Mouse (Mus musculus) cerebral cortex, adult 2 months (tissue): Measurements from ENCODE around the gene Tmem151a.

ENCODE experiments used
- WGBS: fragments of 180-500 bp; shearing (Covaris S2); methylation state at CpG from one replicate; pipeline ENCODE4 v1.1.7; 2018; 5-methylcytosine and 5-hydroxymethylcytosine counted together

Gene Tmem151a

DNA sequence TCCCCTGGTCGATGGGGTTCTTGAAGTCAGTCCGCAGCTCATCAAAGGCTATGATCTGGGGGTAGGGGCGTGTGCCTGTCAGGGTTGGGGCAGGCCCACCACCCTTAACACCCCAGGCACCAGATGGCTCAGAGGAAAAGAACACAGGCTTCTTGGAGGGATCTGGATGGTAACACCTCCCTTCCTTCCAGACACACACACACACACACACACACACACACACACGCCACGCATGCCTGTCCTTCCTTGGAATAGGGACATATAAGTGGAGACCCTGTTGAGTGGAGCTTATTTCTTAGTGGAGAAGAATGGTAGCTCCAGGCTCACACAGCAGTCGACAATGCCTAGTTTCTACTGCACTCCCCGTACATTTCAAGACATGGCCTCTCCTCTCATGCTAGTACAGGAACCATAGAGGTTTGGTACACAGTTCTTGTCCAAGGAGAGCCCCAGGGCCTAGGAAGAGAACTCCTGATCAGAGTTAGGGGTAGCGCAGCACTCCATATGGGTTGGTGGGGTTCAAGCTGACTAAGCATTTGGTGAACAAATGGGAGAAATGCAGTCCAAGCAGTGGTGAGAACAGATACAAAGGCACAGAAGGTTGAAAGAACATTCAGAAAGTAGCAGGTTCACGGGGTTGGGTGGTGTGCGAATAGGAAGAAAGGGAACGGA, 9.6 kb upstream of the Tmem151a start:
- 21% methylated on average over 11 of the region's 11 CpGs for WGBS

DNA sequence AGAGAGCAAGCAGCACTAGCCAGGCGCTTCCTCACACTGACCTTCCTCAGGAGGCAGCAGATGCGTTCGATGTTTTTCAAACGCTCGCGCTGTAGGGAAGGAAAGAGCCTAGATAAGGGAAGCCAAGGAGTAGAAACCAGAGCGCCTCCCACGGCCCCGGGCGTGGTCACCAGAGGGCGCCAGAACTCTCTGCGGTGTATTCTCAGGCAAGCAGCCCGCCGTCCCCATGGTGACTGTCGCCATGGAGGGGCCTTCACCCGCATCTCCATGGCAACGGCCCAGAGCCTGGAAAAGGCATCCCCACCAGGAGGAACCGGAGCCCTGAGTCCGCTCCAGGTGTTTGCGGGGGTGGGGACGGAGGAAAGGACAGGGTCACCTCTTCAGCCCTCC, 8.9 kb upstream of the Tmem151a start:
- WGBS = 2% methylated on average over 21 of the region's 21 CpGs

DNA sequence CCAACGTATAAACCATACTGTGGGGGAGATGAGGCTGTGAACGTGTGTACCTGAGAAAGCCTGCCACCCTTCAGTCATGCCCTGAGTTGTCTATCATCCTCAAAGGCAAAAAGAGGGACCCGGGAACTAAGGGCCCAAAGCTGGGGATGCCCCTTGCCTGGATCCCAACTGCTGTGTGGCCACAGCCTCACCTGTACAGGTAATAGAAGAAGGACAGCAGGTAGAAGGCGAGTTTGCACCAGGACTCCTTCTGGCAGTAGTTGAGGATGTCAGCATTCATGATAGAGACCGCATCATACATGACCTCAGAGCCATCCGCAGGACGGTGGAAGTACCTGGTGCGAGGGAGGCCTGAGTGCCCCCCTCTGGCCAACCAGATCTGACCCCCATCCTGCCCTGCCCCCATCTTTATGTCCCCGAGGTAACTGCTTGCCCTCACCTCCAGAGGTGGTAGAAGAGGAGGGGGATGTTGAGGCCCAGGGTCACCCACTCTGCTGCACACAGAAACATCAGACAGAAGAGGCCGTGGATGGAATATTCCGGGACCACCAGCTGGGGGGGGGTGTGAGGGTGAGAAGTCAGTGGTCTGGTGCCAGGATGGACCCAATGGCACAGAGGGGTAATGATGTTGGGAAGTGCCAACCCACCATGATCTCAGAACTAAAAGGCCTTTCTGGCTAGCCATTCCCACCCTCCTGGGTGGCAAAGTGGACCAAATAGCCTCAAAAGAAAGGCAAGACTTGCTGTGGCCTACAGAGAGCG, 8.3 kb upstream of the Tmem151a start:
- WGBS = 56% methylated on average over 12 of the region's 12 CpGs

DNA sequence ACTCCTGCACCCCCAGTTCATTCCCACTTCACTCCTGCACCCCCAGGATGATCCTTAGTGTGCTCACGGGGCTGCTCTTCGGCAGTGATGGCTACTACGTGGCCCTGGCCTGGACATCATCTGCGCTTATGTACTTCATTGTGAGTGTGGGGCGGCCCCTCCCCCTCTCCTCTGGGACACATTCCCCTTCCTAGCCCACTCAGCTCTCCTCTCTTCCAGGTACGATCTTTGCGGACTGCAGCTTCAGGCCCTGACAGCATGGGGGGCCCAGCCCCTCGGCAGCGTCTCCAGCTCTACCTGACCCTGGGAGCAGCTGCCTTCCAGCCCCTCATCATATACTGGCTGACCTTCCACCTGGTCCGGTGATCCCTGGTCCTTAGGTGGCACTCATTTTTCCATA, 6.8 kb upstream of the Tmem151a start:
- 73% methylated on average over 10 of the region's 10 CpGs for WGBS

DNA sequence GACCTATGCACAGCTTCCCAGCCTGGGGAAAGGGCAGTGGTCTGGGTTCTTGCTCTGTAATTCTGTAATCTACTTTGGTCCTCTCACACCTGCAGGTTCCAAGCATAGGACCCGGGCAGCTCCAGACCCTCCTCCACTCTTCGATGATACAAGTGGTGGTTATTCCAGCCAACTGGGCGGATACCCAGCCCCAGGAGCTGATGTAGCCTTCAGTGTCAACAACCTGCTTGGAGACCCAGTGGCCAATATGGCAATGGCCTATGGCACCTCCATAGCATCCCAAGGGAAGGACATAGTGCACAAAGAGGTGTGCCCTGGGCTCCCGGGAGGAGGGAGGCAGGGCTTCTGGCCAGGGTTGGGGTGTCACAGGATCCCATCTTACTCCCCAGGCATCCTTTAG, 4.0 kb upstream of the Tmem151a start:
- 90% methylated on average over 4 of the region's 4 CpGs for WGBS

DNA sequence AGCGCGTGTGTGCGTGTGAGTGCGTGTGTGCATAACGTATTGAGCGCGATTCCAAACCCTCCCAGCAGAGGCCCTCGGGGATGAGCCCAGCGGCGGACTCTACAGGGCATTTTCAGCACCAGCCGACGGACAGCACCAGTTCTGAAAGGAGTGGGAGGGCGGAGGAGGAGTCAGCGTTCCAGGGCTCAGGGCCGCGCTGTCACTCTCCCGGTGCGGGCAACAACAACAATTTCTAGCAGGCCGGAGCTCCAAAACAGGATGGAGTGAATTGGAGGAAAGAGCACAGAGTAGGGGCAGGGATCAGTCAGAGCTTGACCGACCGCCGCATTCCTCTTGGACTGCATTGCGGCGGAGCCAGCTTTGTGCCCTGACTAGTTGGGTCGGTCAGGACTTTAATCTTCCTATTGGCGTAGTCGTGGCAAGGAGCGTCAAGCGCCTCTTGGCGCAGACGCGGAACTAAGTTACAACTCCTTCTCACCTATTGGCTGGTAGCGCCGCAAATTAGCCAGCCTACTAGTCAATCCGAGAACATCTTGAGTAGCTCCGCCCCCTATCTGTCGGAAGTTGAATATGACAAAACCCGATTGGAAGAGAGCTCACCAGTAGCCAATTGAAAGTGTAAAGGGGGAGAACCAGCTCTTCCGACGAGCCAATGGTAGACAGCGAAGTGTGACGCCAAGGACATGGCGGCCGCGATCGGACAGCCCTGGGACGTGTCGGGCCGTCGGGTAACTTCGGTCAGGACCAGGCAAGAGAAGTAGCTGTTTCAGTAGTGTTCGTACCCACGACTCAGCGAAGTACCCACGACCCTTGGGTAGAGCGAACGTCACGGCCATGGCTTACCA, 2.8 kb upstream of the Tmem151a start, which contains the start of gene Yif1a:
TSS of gene Yif1a (plus strand) at position 655 of the 845 bp plus-strand sequence.
- under 1% methylated on average over 58 of the region's 58 CpGs for WGBS

DNA sequence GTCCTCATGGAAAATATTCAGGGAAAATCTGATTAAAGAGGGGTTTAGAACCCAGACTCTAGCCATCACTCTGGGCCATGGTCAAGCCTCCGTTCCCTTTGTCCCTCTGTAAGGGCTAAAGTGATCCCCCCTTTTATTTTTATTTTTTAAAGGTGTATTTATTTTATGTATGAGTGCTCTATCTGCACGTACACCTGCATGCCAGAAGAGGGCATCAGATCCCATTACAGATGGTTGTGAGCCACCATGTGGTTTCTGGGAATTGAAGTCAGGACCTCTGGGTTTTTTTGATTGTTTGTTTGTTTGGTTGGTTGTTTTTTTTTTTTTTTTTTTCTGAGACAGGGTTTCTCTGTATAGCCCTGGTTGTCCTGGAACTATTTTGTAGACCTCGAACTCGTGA, 1.2 kb upstream of the Tmem151a start:
- 58% methylated on average over 4 of the region's 4 CpGs for WGBS

DNA sequence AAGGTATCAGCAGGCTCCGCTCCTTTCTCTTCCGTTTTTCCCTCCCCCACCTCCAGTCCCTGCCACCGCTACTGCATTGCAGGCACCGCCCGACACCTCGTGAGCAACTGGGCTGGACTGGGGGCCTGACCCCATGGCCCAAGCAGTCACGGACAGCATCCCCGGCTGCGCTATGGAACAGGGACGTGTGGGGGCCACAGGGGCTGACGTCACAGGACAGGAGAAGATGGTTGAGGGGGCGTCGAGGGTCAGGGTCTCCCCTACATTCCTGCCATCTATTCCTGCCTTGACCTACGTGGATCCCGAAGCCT, 542 bp downstream of the Tmem151a start:
- WGBS = 2% methylated on average over 15 of the region's 15 CpGs

DNA sequence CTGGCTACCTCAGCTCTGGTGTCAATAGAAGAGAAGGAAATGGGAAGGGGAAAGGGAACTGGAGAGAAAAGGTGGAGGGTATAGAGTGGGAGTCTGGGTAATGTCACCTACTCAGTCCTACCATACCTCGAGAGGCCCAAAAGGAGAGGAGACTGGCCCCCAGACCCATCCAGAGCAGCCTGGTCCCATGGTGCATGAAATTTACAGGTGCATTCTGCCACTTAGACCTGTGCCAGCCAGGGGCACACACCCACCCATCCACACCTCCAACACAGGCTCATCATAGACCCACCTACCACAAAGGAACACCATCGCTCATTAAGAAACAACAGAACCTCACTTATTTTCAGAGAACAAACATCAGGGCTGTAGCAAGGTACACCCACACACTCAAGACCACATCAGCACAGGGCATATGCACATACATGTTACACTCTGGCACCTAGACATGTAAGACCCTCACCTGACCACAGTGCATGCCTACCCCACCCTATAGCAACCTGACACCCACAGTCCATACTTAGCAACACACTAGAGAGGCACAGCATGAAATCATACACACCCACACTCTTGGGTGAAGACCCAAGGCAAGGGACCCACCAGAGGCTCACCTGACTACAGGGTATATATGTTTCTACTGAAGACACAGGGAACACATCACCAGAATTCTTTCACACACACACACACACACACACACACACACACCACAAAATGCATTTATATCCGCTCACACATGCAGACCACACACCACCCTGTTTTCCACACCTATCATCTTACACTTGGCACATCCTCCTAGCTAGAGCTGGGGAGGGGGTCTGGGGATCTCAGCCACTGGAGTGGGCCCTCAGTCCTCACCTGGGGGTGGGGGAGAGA, 1.1 kb downstream of the Tmem151a start:
- WGBS = 33% methylated on average over 3 of the region's 3 CpGs

DNA sequence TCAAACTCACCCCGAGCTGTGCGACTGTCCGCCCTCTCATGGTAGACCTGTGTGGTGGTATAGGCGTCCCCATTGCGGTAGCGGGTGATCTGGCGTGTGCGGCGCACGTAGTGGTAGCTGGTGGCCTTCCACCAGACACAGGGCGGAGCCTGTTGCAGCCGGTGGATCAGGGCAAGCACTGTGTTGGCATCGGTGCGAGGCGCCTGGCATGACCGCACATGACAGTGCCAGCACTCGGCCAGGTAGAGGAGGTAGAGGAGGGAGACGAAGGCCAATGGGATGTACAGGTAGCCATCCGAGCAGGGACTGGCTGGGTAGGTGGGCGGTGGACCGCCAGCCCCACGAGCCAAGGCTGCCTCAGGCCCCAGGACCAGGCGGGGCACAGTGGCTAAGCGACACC, 2.7 kb downstream of the Tmem151a start:
- 65% methylated on average over 24 of the region's 24 CpGs for WGBS

DNA sequence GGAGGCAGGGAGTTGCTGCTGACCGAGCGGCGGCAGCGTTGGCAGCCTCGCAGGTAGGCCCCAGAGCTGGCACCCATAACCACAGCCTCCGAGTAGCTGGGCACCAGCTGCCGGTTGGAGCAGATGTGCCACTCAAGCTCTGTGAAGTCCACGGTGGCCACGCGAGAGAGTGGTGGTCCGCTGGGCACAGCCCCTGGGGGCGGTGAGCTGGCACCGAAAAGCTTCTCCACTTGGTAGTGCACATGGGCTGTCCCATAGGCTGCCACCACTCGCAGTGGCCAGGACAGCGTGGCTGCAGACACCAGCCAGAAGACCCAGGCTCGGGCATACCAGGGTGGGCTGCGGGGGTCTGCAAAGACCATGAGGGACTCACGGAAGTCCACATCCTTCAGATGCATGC, 3.3 kb downstream of the Tmem151a start:
- 51% methylated on average over 18 of the region's 18 CpGs for WGBS

DNA sequence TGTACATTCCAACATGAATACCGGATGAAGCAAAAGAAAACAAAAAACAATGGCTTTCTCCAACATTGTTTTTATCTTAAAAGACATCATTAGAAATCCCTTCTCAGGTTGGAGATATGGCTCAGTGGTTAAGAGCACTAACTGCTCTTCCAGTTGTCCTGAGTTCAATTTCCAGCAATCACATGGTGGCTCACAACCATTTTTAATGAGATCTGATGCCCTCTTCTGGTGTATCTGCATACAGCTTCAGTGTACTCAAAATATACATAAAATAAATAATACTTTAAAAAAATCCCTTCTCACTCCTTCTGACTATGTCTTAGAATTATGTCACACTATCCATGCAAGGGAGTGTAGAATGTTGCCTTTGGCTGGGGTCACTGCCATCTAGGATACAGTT, 6.1 kb downstream of the Tmem151a start:
- 89% methylated on average over 1 of the region's 1 CpGs for whole genome bisulfite sequencing

DNA sequence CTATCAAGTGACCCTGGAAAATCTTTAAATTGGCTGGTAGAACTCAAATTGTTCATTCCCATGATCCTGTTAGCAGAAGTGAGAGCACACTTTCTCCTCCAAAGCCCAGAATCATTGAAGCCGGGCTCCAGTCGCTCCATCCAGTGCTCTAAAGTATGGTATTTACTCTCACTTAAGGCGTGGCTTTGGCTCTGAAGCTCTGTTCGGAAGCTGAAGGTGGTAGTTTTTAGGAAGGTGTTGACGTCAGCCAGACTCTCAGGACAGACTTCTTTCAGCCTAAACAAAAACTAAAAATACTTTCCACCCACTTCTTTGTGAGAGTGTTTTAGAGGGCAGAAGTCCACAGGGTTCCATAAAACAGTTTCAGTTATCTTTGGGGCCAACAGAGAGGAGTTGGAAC, 11.8 kb downstream of the Tmem151a start:
- WGBS = 19% methylated on average over 5 of the region's 5 CpGs

DNA sequence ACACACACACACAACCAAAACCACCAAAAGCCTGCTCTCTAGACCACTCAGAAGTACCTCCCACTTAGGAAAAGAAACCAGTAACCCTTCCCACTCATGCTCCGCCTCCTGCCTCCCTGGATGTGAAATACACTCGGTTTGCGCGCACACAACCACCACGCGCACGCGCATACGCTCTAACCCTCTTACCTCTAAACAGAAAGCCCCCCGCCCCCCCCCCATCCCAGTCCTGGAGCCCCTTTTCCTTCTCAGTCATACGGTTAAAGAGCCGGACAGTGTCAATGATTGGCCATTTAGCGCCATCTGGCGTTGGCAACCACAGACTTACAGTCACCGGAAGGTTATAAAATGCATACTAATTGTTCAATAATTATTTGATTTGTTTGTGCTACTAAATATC, 12.3 kb downstream of the Tmem151a start:
- 2% methylated on average over 15 of the region's 15 CpGs for WGBS

DNA sequence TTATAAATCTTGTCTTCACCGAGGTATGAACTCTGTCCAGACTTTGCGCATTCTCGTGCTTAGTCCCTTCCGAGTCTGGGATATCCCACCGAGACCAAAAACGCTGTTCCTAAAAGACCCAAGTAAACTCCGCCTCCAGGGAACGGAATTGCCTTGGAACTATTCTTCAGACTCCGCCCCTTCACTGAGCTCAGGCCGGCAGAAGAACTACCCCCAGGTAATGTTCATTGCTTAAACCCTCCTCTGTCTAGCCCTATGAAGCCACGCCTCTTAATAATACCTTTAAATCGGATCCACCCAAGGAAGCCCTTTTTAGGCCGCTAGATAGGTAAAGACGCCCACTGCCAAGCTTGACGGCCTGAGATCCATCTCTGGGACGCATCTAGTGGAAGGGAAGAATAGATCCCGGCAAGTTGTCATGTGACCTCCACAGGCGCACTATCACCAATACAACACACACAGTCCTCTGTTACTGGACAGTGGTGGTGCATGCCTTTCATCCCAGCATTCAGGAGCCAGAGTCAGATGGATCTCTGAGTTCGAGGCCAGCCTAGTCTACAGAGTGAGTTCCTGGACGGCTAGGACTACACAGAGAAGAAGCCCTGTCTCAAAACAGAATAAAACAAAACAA, 12.8 kb downstream of the Tmem151a start:
- 5% methylated on average over 20 of the region's 20 CpGs for WGBS

DNA sequence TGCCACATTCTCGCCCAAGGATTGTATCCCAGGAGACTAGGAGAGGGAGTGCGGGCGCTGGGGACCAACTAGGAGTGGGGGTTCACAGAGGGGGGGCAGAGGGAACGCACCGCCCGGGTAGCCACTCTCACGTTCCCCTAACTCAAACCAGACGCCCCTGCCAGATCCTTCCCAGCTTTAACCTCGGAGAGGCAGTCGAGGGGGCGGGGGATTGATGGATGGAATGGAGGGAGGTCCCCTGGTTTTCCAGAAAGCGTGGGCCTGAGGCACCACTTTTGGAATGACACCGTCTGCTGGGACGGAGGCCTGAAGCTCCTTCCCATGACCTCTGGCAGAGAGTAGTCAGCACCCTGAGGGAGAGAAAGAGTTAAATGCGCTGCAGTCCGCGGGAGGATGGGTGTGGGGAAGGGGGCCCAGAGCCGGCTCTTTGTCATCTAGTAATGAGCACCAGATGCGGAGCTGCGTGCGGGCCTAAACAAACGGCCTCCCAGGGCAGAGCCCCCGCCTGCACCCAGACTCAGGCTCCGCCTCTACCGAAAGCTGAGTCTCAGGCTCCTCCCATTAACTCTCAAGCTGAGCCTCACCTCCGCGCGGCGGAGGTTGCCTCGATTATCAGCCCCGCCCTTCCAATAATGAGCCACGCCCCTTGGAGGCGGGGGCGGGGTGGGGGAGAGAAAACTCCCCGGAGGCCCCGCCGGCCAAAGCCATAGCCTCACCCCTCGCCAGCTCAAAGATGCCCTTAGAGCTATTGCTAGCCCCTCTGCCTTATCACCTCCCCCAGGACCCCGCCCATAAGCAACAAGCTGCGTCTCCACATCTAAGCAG, 13.6 kb downstream of the Tmem151a start:
- 5% methylated on average over 40 of the region's 40 CpGs for WGBS

DNA sequence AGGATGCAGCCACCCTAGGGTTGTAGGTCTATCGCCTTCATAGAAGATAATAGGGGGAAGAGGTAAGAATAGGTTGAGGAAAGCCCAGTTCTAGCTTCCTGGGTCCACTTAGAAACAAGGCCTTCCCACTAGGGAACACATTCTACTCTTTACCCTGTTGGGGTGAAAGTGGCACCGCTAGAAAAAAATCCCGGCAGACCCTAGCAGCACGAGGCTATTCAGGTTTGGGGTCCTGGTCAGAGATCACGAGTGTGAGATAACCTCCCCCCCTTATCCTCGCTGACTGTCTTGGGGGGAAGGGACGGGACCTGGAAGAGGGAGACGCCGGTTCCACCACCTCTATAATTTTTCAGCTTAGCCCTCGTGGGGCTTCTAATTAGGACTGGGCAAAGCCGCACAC, 14.3 kb downstream of the Tmem151a start:
- WGBS = 45% methylated on average over 11 of the region's 11 CpGs

DNA sequence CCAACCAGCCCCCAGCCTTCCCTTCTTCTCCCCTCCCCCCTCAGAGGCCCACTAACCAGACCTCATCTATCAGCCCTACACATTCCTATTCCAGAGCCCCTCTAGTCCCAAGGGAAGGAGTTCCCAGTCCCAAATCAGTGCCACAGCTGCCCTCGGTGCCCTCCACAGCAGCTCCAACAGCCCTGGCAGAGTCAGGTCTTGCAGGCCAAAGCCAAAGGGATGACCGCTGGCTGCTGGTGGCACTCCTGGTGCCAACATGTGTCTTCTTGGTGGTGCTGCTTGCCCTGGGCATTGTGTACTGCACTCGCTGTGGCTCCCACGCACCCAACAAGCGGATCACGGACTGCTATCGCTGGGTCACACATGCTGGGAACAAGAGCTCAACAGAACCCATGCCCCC, 15.4 kb downstream of the Tmem151a start:
- WGBS = 86% methylated on average over 7 of the region's 7 CpGs

DNA sequence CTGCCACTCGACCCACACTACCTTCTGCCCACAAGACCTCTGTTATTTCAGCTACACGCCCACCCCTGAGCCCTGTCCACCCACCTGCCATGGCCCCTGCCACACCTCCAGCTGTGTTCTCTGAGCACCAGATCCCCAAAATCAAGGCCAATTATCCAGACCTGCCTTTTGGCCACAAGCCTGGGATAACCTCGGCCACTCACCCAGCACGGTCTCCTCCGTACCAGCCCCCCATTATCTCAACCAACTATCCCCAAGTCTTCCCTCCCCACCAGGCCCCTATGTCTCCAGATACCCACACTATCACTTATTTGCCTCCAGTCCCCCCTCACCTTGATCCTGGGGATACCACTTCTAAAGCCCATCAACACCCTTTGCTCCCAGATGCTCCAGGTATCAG, 15.8 kb downstream of the Tmem151a start:
- 83% methylated on average over 5 of the region's 5 CpGs for WGBS

DNA sequence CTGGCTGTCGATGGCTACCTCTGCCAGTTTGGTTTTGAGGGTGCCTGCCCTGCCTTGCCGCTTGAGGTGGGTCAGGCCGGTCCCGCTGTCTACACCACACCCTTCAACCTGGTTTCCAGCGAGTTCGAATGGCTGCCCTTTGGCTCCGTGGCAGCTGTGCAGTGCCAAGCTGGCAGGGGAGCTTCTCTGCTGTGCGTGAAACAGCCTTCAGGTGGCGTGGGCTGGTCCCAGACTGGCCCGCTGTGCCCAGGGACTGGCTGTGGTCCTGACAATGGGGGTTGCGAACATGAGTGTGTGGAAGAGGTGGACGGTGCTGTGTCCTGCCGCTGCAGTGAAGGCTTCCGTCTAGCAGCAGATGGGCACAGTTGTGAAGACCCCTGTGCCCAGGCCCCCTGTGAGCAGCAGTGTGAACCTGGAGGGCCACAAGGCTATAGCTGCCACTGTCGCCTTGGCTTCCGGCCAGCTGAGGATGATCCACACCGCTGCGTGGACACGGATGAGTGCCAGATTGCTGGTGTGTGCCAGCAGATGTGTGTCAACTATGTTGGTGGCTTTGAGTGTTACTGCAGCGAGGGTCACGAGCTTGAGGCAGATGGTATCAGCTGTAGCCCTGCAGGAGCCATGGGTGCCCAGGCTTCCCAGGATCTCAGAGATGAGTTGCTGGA, 16.6 kb downstream of the Tmem151a start:
- 42% methylated on average over 21 of the region's 21 CpGs for WGBS
